Mouse (Mus musculus): ENCODE data around the gene Dmxl2. TPM values are rescaled to one million over a fixed set of nuclear protein-coding genes. Genes with fewer than 3 reads are reported as not detected.

Dmxl2 gene
- polyA plus RNA-seq, 1 experiment from 2014 or later = 2.3 TPM

- no peak for ATAC-seq
- WGBS = 80% methylated on average over 2 of the region's 2 CpGs
- H3K27me3 ChIP-seq (replicated peaks; ENCODE audit: control insufficient read depth, insufficient read depth, low read length) = no peaks in the 10 kb centered on the region
- no peak overlapping the region for H3K4me2 ChIP-seq (ENCODE audit: low read depth, low read length)
- H3K4me3 ChIP-seq (ENCODE audit: low read length) = no peak overlapping the region
- no peak overlapping the region for H3K9ac ChIP-seq (ENCODE audit: low read depth, low read length)
- H3K9me3 ChIP-seq (ENCODE audit: control insufficient read depth, low read length) = no peaks in the 10 kb centered on the region
- H3K4me1 ChIP-seq (ENCODE audit: control insufficient read depth, insufficient read depth, low read length) = no peaks in the 10 kb centered on the region
- H3K36me3 ChIP-seq (ENCODE audit: control insufficient read depth, insufficient read depth, low read length) = no peaks in the 10 kb centered on the region
- H3K27ac ChIP-seq (ENCODE audit: low read length) = no peak overlapping the region
Measured at GRCm38 (mm10) chr9:54515991-54516390, 14.6 kb upstream of the Dmxl2 start.

GRCm38 (mm10) chr9:54502873-54503272 is 1.4 kb upstream of the Dmxl2 start:
- Histone ChIP-seq H3K9me3 (ENCODE audit: control insufficient read depth, low read length) (no peaks in the 10 kb centered on the region), H3K4me3 (ENCODE audit: low read length) (peak overlapping the region; percentile 80), H3K27ac (ENCODE audit: low read length) (no peak overlapping the region), H3K4me2 (ENCODE audit: low read depth, low read length) (peak overlapping the region; percentile 100), H3K36me3 (ENCODE audit: control insufficient read depth, insufficient read depth, low read length) (no peaks in the 10 kb centered on the region), H3K9ac (ENCODE audit: low read depth, low read length) (no peak overlapping the region), H3K4me1 (ENCODE audit: control insufficient read depth, insufficient read depth, low read length) (0 out of 2 replicates have a peak, but pooled peaks cover 4% of the 10 kb centered on the region), H3K27me3 (replicated peaks; ENCODE audit: control insufficient read depth, insufficient read depth, low read length) (no peaks in the 10 kb centered on the region)
- 8% methylated on average over 12 of the region's 12 CpGs for WGBS
- no peak for ATAC-seq

GRCm38 (mm10) chr9:54502111-54502495 is 677 bp upstream of the Dmxl2 start:
- 4% methylated on average over 13 of the region's 13 CpGs for WGBS
- no peak for ATAC-seq
- peak overlapping the region; percentile 100 for H3K4me2 ChIP-seq (ENCODE audit: low read depth, low read length)
- H3K27ac ChIP-seq (ENCODE audit: low read length) = no peak overlapping the region
- peak overlapping the region; percentile 80 for H3K4me3 ChIP-seq (ENCODE audit: low read length)
- peak overlapping the region; percentile 79; the same call in 1 of the 2 replicates for H3K9ac ChIP-seq (ENCODE audit: low read depth, low read length)
- H3K36me3 ChIP-seq (ENCODE audit: control insufficient read depth, insufficient read depth, low read length) = no peaks in the 10 kb centered on the region
- H3K4me1 ChIP-seq (ENCODE audit: control insufficient read depth, insufficient read depth, low read length) = 0 out of 2 replicates have a peak, but pooled peaks cover 4% of the 10 kb centered on the region
- no peaks in the 10 kb centered on the region for H3K9me3 ChIP-seq (ENCODE audit: control insufficient read depth, low read length)
- H3K27me3 ChIP-seq (replicated peaks; ENCODE audit: control insufficient read depth, insufficient read depth, low read length) = no peaks in the 10 kb centered on the region

GRCm38 (mm10) chr9:54500832-54501452 is 484 bp downstream of the Dmxl2 start:
- peak overlapping the region; percentile 80 for H3K4me3 ChIP-seq (ENCODE audit: low read length)
- 0 out of 2 replicates have a peak, but pooled peaks cover 4% of the 10 kb centered on the region for H3K4me1 ChIP-seq (ENCODE audit: control insufficient read depth, insufficient read depth, low read length)
- under 1% methylated on average over 43 of the region's 43 CpGs for WGBS
- ATAC-seq = no peak; the same call in none of the 2 replicates
- H3K9ac ChIP-seq (ENCODE audit: low read depth, low read length) = peak overlapping the region; percentile 79
- H3K9me3 ChIP-seq (ENCODE audit: control insufficient read depth, low read length) = no peaks in the 10 kb centered on the region
- H3K4me2 ChIP-seq (ENCODE audit: low read depth, low read length) = peak overlapping the region; percentile 100
- no peaks in the 10 kb centered on the region for H3K27me3 ChIP-seq (replicated peaks; ENCODE audit: control insufficient read depth, insufficient read depth, low read length)
- no peaks in the 10 kb centered on the region for H3K36me3 ChIP-seq (ENCODE audit: control insufficient read depth, insufficient read depth, low read length)
- H3K27ac ChIP-seq (ENCODE audit: low read length) = no peak overlapping the region

- 79% methylated on average over 3 of the region's 3 CpGs for WGBS
- H3K9me3 ChIP-seq (ENCODE audit: control insufficient read depth, low read length) = no peaks in the 10 kb centered on the region
- no peak overlapping the region for H3K27ac ChIP-seq (ENCODE audit: low read length)
- 0 out of 2 replicates have a peak, but pooled peaks cover 4% of the 10 kb centered on the region for H3K4me1 ChIP-seq (ENCODE audit: control insufficient read depth, insufficient read depth, low read length)
- H3K4me2 ChIP-seq (ENCODE audit: low read depth, low read length) = no peak overlapping the region
- H3K4me3 ChIP-seq (ENCODE audit: low read length) = no peak overlapping the region
- H3K36me3 ChIP-seq (ENCODE audit: control insufficient read depth, insufficient read depth, low read length) = no peaks in the 10 kb centered on the region
- no peak for ATAC-seq
- no peaks in the 10 kb centered on the region for H3K27me3 ChIP-seq (replicated peaks; ENCODE audit: control insufficient read depth, insufficient read depth, low read length)
- no peak overlapping the region for H3K9ac ChIP-seq (ENCODE audit: low read depth, low read length)
Measured at GRCm38 (mm10) chr9:54499791-54500190, 1.6 kb downstream of the Dmxl2 start.

GRCm38 (mm10) chr9:54499291-54499690 is 2.1 kb downstream of the Dmxl2 start:
- Histone ChIP-seq H3K27me3 (replicated peaks; ENCODE audit: control insufficient read depth, insufficient read depth, low read length) (no peaks in the 10 kb centered on the region), H3K4me1 (ENCODE audit: control insufficient read depth, insufficient read depth, low read length) (0 out of 2 replicates have a peak, but pooled peaks cover 4% of the 10 kb centered on the region), H3K27ac (ENCODE audit: low read length) (no peak overlapping the region), H3K9ac (ENCODE audit: low read depth, low read length) (no peak overlapping the region), H3K9me3 (ENCODE audit: control insufficient read depth, low read length) (no peaks in the 10 kb centered on the region), H3K4me3 (ENCODE audit: low read length) (no peak overlapping the region), H3K36me3 (ENCODE audit: control insufficient read depth, insufficient read depth, low read length) (no peaks in the 10 kb centered on the region), H3K4me2 (ENCODE audit: low read depth, low read length) (no peak overlapping the region)
- 88% methylated on average over 6 of the region's 6 CpGs for WGBS
- ATAC-seq = no peak

- H3K4me2 ChIP-seq (ENCODE audit: low read depth, low read length) = no peak overlapping the region
- H3K4me1 ChIP-seq (ENCODE audit: control insufficient read depth, insufficient read depth, low read length) = no peaks in the 10 kb centered on the region
- H3K9me3 ChIP-seq (ENCODE audit: control insufficient read depth, low read length) = no peaks in the 10 kb centered on the region
- H3K9ac ChIP-seq (ENCODE audit: low read depth, low read length) = no peak overlapping the region
- H3K27me3 ChIP-seq (replicated peaks; ENCODE audit: control insufficient read depth, insufficient read depth, low read length) = no peaks in the 10 kb centered on the region
- no peak overlapping the region for H3K4me3 ChIP-seq (ENCODE audit: low read length)
- H3K36me3 ChIP-seq (ENCODE audit: control insufficient read depth, insufficient read depth, low read length) = no peaks in the 10 kb centered on the region
- no peak for ATAC-seq
- 84% methylated on average over 2 of the region's 2 CpGs for WGBS
- no peak overlapping the region for H3K27ac ChIP-seq (ENCODE audit: low read length)
Measured at GRCm38 (mm10) chr9:54490431-54490830, 11.0 kb downstream of the Dmxl2 start.

GRCm38 (mm10) chr9:54489599-54489998 is 11.8 kb downstream of the Dmxl2 start:
- Histone ChIP-seq H3K27me3 (replicated peaks; ENCODE audit: control insufficient read depth, insufficient read depth, low read length) (no peaks in the 10 kb centered on the region), H3K4me3 (ENCODE audit: low read length) (no peak overlapping the region), H3K9me3 (ENCODE audit: control insufficient read depth, low read length) (no peaks in the 10 kb centered on the region), H3K9ac (ENCODE audit: low read depth, low read length) (no peak overlapping the region), H3K27ac (ENCODE audit: low read length) (no peak overlapping the region), H3K36me3 (ENCODE audit: control insufficient read depth, insufficient read depth, low read length) (no peaks in the 10 kb centered on the region), H3K4me1 (ENCODE audit: control insufficient read depth, insufficient read depth, low read length) (no peaks in the 10 kb centered on the region), H3K4me2 (ENCODE audit: low read depth, low read length) (no peak overlapping the region)
- ATAC-seq = no peak
- 74% methylated on average over 2 of the region's 2 CpGs for WGBS

GRCm38 (mm10) chr9:54484927-54485326 is 16.5 kb downstream of the Dmxl2 start:
- Histone ChIP-seq H3K4me3 (ENCODE audit: low read length) (no peak overlapping the region), H3K36me3 (ENCODE audit: control insufficient read depth, insufficient read depth, low read length) (no peaks in the 10 kb centered on the region), H3K27me3 (replicated peaks; ENCODE audit: control insufficient read depth, insufficient read depth, low read length) (no peaks in the 10 kb centered on the region), H3K4me2 (ENCODE audit: low read depth, low read length) (no peak overlapping the region), H3K27ac (ENCODE audit: low read length) (no peak overlapping the region), H3K9me3 (ENCODE audit: control insufficient read depth, low read length) (no peaks in the 10 kb centered on the region), H3K4me1 (ENCODE audit: control insufficient read depth, insufficient read depth, low read length) (no peaks in the 10 kb centered on the region), H3K9ac (ENCODE audit: low read depth, low read length) (no peak overlapping the region)
- ATAC-seq = no peak
- WGBS = 88% methylated on average over 2 of the region's 2 CpGs

GRCm38 (mm10) chr9:54483215-54483614 is 18.2 kb downstream of the Dmxl2 start:
- H3K9me3 ChIP-seq (ENCODE audit: control insufficient read depth, low read length) = no peaks in the 10 kb centered on the region
- no peak for ATAC-seq

More at GRCm38 (mm10) chr9:54483215-54483614, 18.2 kb downstream of the Dmxl2 start:
- H3K4me3 ChIP-seq (ENCODE audit: low read length) = no peak overlapping the region
- no peak overlapping the region for H3K9ac ChIP-seq (ENCODE audit: low read depth, low read length)
- H3K4me1 ChIP-seq (ENCODE audit: control insufficient read depth, insufficient read depth, low read length) = no peaks in the 10 kb centered on the region
- H3K4me2 ChIP-seq (ENCODE audit: low read depth, low read length) = no peak overlapping the region
- H3K36me3 ChIP-seq (ENCODE audit: control insufficient read depth, insufficient read depth, low read length) = no peaks in the 10 kb centered on the region
- no peak overlapping the region for H3K27ac ChIP-seq (ENCODE audit: low read length)
- 64% methylated on average over 4 of the region's 4 CpGs for WGBS
- H3K27me3 ChIP-seq (replicated peaks; ENCODE audit: control insufficient read depth, insufficient read depth, low read length) = no peaks in the 10 kb centered on the region

All from intestine, embryonic 16.5 days (tissue).